Mouse (Mus musculus): Measurements from ENCODE around the gene Capsl. TPM values are rescaled to one million over a fixed set of nuclear protein-coding genes. Genes with fewer than 3 reads are reported as not detected.

The Capsl gene
- polyA plus RNA-seq, 1 experiment = not detected

DNA sequence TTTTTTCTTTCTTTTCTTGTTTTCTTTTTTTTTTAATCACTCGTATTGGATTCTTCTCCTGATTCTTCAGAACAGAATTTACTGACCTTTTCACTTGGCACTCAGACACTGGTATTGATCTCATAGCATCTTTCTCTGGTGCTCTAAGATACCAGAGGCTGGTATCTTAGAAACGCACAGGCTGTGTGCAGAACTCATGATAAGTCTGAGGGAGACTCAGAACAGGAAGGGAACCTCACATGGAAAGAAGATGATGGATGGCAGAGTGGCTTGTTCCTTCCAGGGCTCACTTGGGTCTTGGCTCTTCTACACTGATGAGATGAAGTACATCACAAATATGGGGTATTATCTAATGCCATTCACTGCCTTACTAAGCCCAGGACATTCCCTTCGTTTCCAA is 36.8 kb downstream of the Capsl start:
- Histone ChIP-seq H3K4me2 (ENCODE audit: low read depth) (no peak overlapping the region), H3K79me2 (ENCODE audit: control insufficient read depth, insufficient read depth) (no peaks in the 10 kb centered on the region), H3K27me3 (ENCODE audit: control insufficient read depth, insufficient read depth, insufficient read length) (no peaks in the 10 kb centered on the region), H3K36me3 (ENCODE audit: control insufficient read depth, insufficient read depth) (no peaks in the 10 kb centered on the region), H3ac (ENCODE audit: control insufficient read depth, insufficient read length) (no peak overlapping the region), H3K4me3 (no peak overlapping the region)
- TF ChIP-seq SRF (IDR thresholded peaks at IDR 0.05; ENCODE audit: control insufficient read depth, insufficient read length, low read depth) (no peak), REST (IDR thresholded peaks at IDR 0.05; ENCODE audit: insufficient read depth, insufficient read length) (no peak), TCF3 (IDR thresholded peaks at IDR 0.05; ENCODE audit: insufficient read length, low read depth) (no peak), E2F4 (IDR thresholded peaks at IDR 0.05; ENCODE audit: insufficient read depth) (no peak), USF1 (IDR thresholded peaks at IDR 0.05; ENCODE audit: low read depth) (no peak), CEBPB (IDR thresholded peaks at IDR 0.05; ENCODE audit: insufficient read depth, poor library complexity, severe bottlenecking) (no peak), MYOG (IDR thresholded peaks at IDR 0.05; ENCODE audit: control insufficient read depth in 1 of 3, insufficient read depth in 1 of 3, insufficient read length in 2 of 3, low read depth in 2 of 3) (no peak)

- Histone ChIP-seq H3K4me2 (ENCODE audit: low read depth) (no peak overlapping the region), H3K4me3 (no peak overlapping the region), H3K36me3 (ENCODE audit: control insufficient read depth, insufficient read depth) (no peaks in the 10 kb centered on the region), H3K27me3 (ENCODE audit: control insufficient read depth, insufficient read depth, insufficient read length) (no peaks in the 10 kb centered on the region), H3ac (ENCODE audit: control insufficient read depth, insufficient read length) (no peak overlapping the region), H3K79me2 (ENCODE audit: control insufficient read depth, insufficient read depth) (no peaks in the 10 kb centered on the region)
- TF ChIP-seq USF1 (IDR thresholded peaks at IDR 0.05; ENCODE audit: low read depth) = no peak
- TF ChIP-seq E2F4 (IDR thresholded peaks at IDR 0.05; ENCODE audit: insufficient read depth) = no peak
- TF ChIP-seq MYOD1 (IDR thresholded peaks at IDR 0.05; ENCODE audit: control insufficient read depth in 1 of 3, insufficient read length in 2 of 3, low read depth in 2 of 3) = no peak
- TF ChIP-seq SRF (IDR thresholded peaks at IDR 0.05; ENCODE audit: control insufficient read depth, insufficient read length, low read depth) = no peak
- no peak for TF ChIP-seq CEBPB (IDR thresholded peaks at IDR 0.05; ENCODE audit: insufficient read depth, poor library complexity, severe bottlenecking)
- no peak for TF ChIP-seq MYOG (IDR thresholded peaks at IDR 0.05; ENCODE audit: control insufficient read depth in 1 of 3, insufficient read depth in 1 of 3, insufficient read length in 2 of 3, low read depth in 2 of 3)
- no peak for TF ChIP-seq POLR2AphosphoS2 (IDR thresholded peaks at IDR 0.05; ENCODE audit: insufficient read length, low read depth)
Observed at GRCm38 (mm10) chr15:9473188-9473587, 37.4 kb downstream of the Capsl start.

GRCm38 (mm10) chr15:9489417-9490118 is 53.7 kb downstream of the Capsl start:
- Histone ChIP-seq H3ac (ENCODE audit: control insufficient read depth, insufficient read length) (no peak overlapping the region), H3K27me3 (ENCODE audit: control insufficient read depth, insufficient read depth, insufficient read length) (no peaks in the 10 kb centered on the region), H3K36me3 (ENCODE audit: control insufficient read depth, insufficient read depth) (no peaks in the 10 kb centered on the region), H3K4me3 (no peak overlapping the region), H3K79me2 (ENCODE audit: control insufficient read depth, insufficient read depth) (no peaks in the 10 kb centered on the region), H3K4me2 (ENCODE audit: low read depth) (no peak overlapping the region)
- TF ChIP-seq TCF12 (IDR thresholded peaks at IDR 0.05; ENCODE audit: insufficient read depth, poor library complexity, severe bottlenecking) = no peak

- H3K27me3 ChIP-seq (ENCODE audit: control insufficient read depth, insufficient read depth, insufficient read length) = no peaks in the 10 kb centered on the region
- no peaks in the 10 kb centered on the region for H3K36me3 ChIP-seq (ENCODE audit: control insufficient read depth, insufficient read depth)
- TF ChIP-seq TCF3 (IDR thresholded peaks at IDR 0.05; ENCODE audit: insufficient read length, low read depth) (no peak), E2F4 (IDR thresholded peaks at IDR 0.05; ENCODE audit: insufficient read depth) (no peak), TCF12 (IDR thresholded peaks at IDR 0.05; ENCODE audit: insufficient read depth, poor library complexity, severe bottlenecking) (no peak), CEBPB (IDR thresholded peaks at IDR 0.05; ENCODE audit: insufficient read depth, poor library complexity, severe bottlenecking) (no peak), SRF (IDR thresholded peaks at IDR 0.05; ENCODE audit: control insufficient read depth, insufficient read length, low read depth) (no peak), MYOD1 (IDR thresholded peaks at IDR 0.05; ENCODE audit: control insufficient read depth in 1 of 3, insufficient read length in 2 of 3, low read depth in 2 of 3) (no peak), MYOG (IDR thresholded peaks at IDR 0.05; ENCODE audit: control insufficient read depth in 1 of 3, insufficient read depth in 1 of 3, insufficient read length in 2 of 3, low read depth in 2 of 3) (no peak), USF1 (IDR thresholded peaks at IDR 0.05; ENCODE audit: low read depth) (no peak), MAX (IDR thresholded peaks at IDR 0.05; ENCODE audit: low read depth) (no peak)
- H3K4me2 ChIP-seq (ENCODE audit: low read depth) = no peak overlapping the region
- no peak overlapping the region for H3ac ChIP-seq (ENCODE audit: control insufficient read depth, insufficient read length)
- H3K79me2 ChIP-seq (ENCODE audit: control insufficient read depth, insufficient read depth) = no peaks in the 10 kb centered on the region
- H3K4me3 ChIP-seq = no peak overlapping the region
Observed at GRCm38 (mm10) chr15:9492077-9492476, 56.2 kb downstream of the Capsl start.

Other genes starting within 250 kb of the Capsl start
- gene Ugt3a1, start 159.1 kb upstream of the Capsl start, polyA plus RNA-seq (2012; fragmentation: generic; extraction: Trizol) = not detected
- not detected for gene Ugt3a2, start 100.5 kb upstream of the Capsl start, polyA plus RNA-seq (2012; fragmentation: generic; extraction: Trizol)
- not detected for gene Il7r, start 94.1 kb downstream of the Capsl start, polyA plus RNA-seq (2012; fragmentation: generic; extraction: Trizol)

Measured in myocyte (in vitro differentiated cells).